Mouse (Mus musculus): Measurements from ENCODE around the gene Mypn.

Mypn gene

GRCm38 (mm10) chr10:63230266-63230665 lies 26.5 kb upstream of the Mypn start:
- ChIA-PET CTCF (no interaction called here), POLR2A (interaction anchor here in 1 of 4 experiments (0.8 kb wide), 1 partner anchor 14 kb away, joined by 5 read pairs; the partner anchor contains the start of gene Herc4)

GRCm38 (mm10) chr10:63224341-63224740 lies 20.6 kb upstream of the Mypn start:
- CTCF ChIA-PET, result interaction anchor here in 1 of 4 experiments (0.5 kb wide), 1 partner anchor 94 kb away, joined by 5 read pairs; no protein-coding TSS in a partner anchor
- POLR2A ChIA-PET, result interaction anchor here in 2 of 4 experiments (0.8 to 1.0 kb wide), 3 partner anchors 12 to 20 kb away, joined by 3 to 4 read pairs (median 4); partner anchors contain the start of gene Herc4 (in 1 of the 2)

GRCm38 (mm10) chr10:63221081-63221783 lies 17.5 kb upstream of the Mypn start:
- POLR2A ChIA-PET, result interaction anchor here in 1 of 4 experiments (0.7 kb wide), 1 partner anchor 62 kb away, joined by 5 read pairs; no protein-coding TSS in a partner anchor
- CTCF ChIA-PET, result no interaction called here

GRCm38 (mm10) chr10:63208871-63209270 lies 5.1 kb upstream of the Mypn start:
- CTCF ChIA-PET, result no interaction called here
- POLR2A ChIA-PET, result interaction anchor here in 1 of 4 experiments (1.1 kb wide), 1 partner anchor 35 kb away, joined by 3 read pairs; the partner anchor contains the start of gene Herc4

- ChIA-PET POLR2A (interaction anchor here in 2 of 4 experiments (1.0 to 1.5 kb wide), 2 partner anchors 11 to 307 kb away, joined by 3 to 4 read pairs; no protein-coding TSS in a partner anchor), CTCF (no interaction called here)
Measured at GRCm38 (mm10) chr10:63203002-63203401, 750 bp downstream of the Mypn start.

GRCm38 (mm10) chr10:63201534-63201933 lies 2.2 kb downstream of the Mypn start:
- CTCF ChIA-PET, result interaction anchor here in 2 of 4 experiments (0.6 kb wide), 3 partner anchors 78 to 250 kb away, joined by 3 to 5 read pairs (median 3); no protein-coding TSS in a partner anchor
- POLR2A ChIA-PET, result interaction anchor here in 1 of 4 experiments (1.3 kb wide), 1 partner anchor 15 kb away, joined by 5 read pairs; no protein-coding TSS in a partner anchor

- CTCF ChIA-PET, result no interaction called here
- POLR2A ChIA-PET, result interaction anchor here in 1 of 4 experiments (1.2 kb wide), 1 partner anchor 13 kb away, joined by 3 read pairs; no protein-coding TSS in a partner anchor
Measured at GRCm38 (mm10) chr10:63199008-63199407, 4.7 kb downstream of the Mypn start.

- POLR2A ChIA-PET, result interaction anchor here (0.5 to 2.1 kb wide), 18 partner anchors 8 to 805 kb away, joined by 3 to 9 read pairs (median 3); partner anchors contain the start of gene Mypn (in 1 of the 4)
- CTCF ChIA-PET, result interaction anchor here in 3 of 4 experiments (0.6 to 0.8 kb wide), 4 partner anchors 36 to 205 kb away, joined by 3 read pairs; no protein-coding TSS in a partner anchor
Measured at GRCm38 (mm10) chr10:63192736-63193135, 11.0 kb downstream of the Mypn start.

GRCm38 (mm10) chr10:63192276-63192675 lies 11.5 kb downstream of the Mypn start:
- ChIA-PET POLR2A (interaction anchor here (0.5 to 2.1 kb wide), 15 partner anchors 8 to 806 kb away, joined by 3 to 9 read pairs (median 3); no protein-coding TSS in a partner anchor), CTCF (interaction anchor here in 1 of 4 experiments (0.6 to 0.7 kb wide), 2 partner anchors 67 to 206 kb away, joined by 3 read pairs; no protein-coding TSS in a partner anchor)

GRCm38 (mm10) chr10:63184451-63184850 lies 19.3 kb downstream of the Mypn start:
- CTCF ChIA-PET, result interaction anchor here in 1 of 4 experiments (0.7 kb wide), 1 partner anchor 118 kb away, joined by 4 read pairs; no protein-coding TSS in a partner anchor
- POLR2A ChIA-PET, result interaction anchor here (0.7 to 2.0 kb wide), 10 partner anchors 8 to 121 kb away, joined by 3 to 5 read pairs (median 3); partner anchors contain the start of gene Herc4 (in 2 of the 4)

GRCm38 (mm10) chr10:63182177-63182768 lies 21.5 kb downstream of the Mypn start:
- ChIA-PET POLR2A (interaction anchor here in 3 of 4 experiments (0.6 to 2.0 kb wide), 4 partner anchors 11 to 632 kb away, joined by 3 to 5 read pairs (median 3); partner anchors contain the start of gene Herc4 (in 1 of the 3)), CTCF (no interaction called here)

GRCm38 (mm10) chr10:63181166-63181565 lies 22.6 kb downstream of the Mypn start:
- CTCF ChIA-PET, result interaction anchor here in 1 of 4 experiments (0.6 kb wide), 1 partner anchor 301 kb away, joined by 3 read pairs; no protein-coding TSS in a partner anchor

GRCm38 (mm10) chr10:63179524-63179923 lies 24.2 kb downstream of the Mypn start:
- CTCF ChIA-PET, result interaction anchor here in 1 of 4 experiments (1.4 kb wide), 1 partner anchor 129 kb away, joined by 3 read pairs; no protein-coding TSS in a partner anchor
- POLR2A ChIA-PET, result interaction anchor here in 3 of 4 experiments (0.6 to 1.7 kb wide), 9 partner anchors 9 to 203 kb away, joined by 3 to 7 read pairs (median 4); partner anchors contain the start of genes Dnajc12 (in 1 of the 3), Herc4 (in 1 of the 3) and Mypn (in 1 of the 3)

More at GRCm38 (mm10) chr10:63181166-63181565, 22.6 kb downstream of the Mypn start:
- POLR2A ChIA-PET, result interaction anchor here in 1 of 4 experiments (0.7 kb wide), 1 partner anchor 145 kb away, joined by 3 read pairs; no protein-coding TSS in a partner anchor

GRCm38 (mm10) chr10:63178318-63178717 lies 25.4 kb downstream of the Mypn start:
- ChIA-PET POLR2A (interaction anchor here in 2 of 4 experiments (0.6 to 3.1 kb wide), 4 partner anchors 9 to 1041 kb away, joined by 3 to 9 read pairs (median 6); no protein-coding TSS in a partner anchor), CTCF (interaction anchor here in 2 of 4 experiments (0.7 to 1.2 kb wide), 2 partner anchors 65 to 204 kb away, joined by 3 read pairs; partner anchors contain the start of genes Dnajc12 (in 1 of the 2) and Herc4 (in 1 of the 2))

GRCm38 (mm10) chr10:63177286-63178140 lies 26.2 kb downstream of the Mypn start:
- POLR2A ChIA-PET, result interaction anchor here (0.6 to 3.1 kb wide), 12 partner anchors 11 to 730 kb away, joined by 3 to 9 read pairs (median 3); no protein-coding TSS in a partner anchor
- CTCF ChIA-PET, result interaction anchor here (0.6 to 1.4 kb wide), 8 partner anchors 21 to 1687 kb away, joined by 3 to 6 read pairs (median 3); partner anchors contain the start of genes Dnajc12 (in 1 of the 4) and Herc4 (in 1 of the 4)

- POLR2A ChIA-PET, result interaction anchor here (0.5 to 3.1 kb wide), 14 partner anchors 10 to 729 kb away, joined by 3 to 9 read pairs (median 3); no protein-coding TSS in a partner anchor
- CTCF ChIA-PET, result interaction anchor here (0.5 to 1.4 kb wide), 6 partner anchors 46 to 1688 kb away, joined by 3 to 6 read pairs (median 4); partner anchors contain the start of gene Srgn (in 1 of the 4)
Measured at GRCm38 (mm10) chr10:63176471-63176931, 27.3 kb downstream of the Mypn start.

- CTCF ChIA-PET, result no interaction called here
- POLR2A ChIA-PET, result interaction anchor here in 1 of 4 experiments (0.6 to 1.7 kb wide), 2 partner anchors 72 to 249 kb away, joined by 5 to 6 read pairs; partner anchors contain the start of genes Gm7075 and Herc4
Measured at GRCm38 (mm10) chr10:63172089-63172488, 31.7 kb downstream of the Mypn start.
